Mouse (Mus musculus): Measurements from ENCODE around the gene Ptcra.
A peak's percentile ranks its signal among the peaks of the same experiment; 100 is the strongest.
"Not testable (repeated sequence)": the region's sequence is repeated elsewhere in the genome, so short reads cannot be mapped to it uniquely, and the experiment has no call there.

Gene Ptcra

GRCm38 (mm10) chr17:46763544-46763943 is at the start of gene Ptcra:
Gene Ptcra (minus strand): TSS chr17:46763712.
- no peak for DNase-seq (ENCODE audit: low spot score)

- DNase-seq (ENCODE audit: low spot score) = no peak
Observed at GRCm38 (mm10) chr17:46812442-46812841, 48.9 kb upstream of the Ptcra start.

- no peak for DNase-seq (ENCODE audit: low spot score)
Observed at GRCm38 (mm10) chr17:46810672-46811071, 47.2 kb upstream of the Ptcra start.

GRCm38 (mm10) chr17:46809131-46809830 is 45.8 kb upstream of the Ptcra start:
- peak; percentile 68 for DNase-seq (ENCODE audit: low spot score)

GRCm38 (mm10) chr17:46808376-46808775 is 44.9 kb upstream of the Ptcra start:
- DNase-seq (ENCODE audit: low spot score) = no peak

- DNase-seq (ENCODE audit: low spot score) = no peak
Observed at GRCm38 (mm10) chr17:46801761-46802160, 38.2 kb upstream of the Ptcra start.

- DNase-seq (ENCODE audit: low spot score) = no peak
Observed at GRCm38 (mm10) chr17:46799680-46800079, 36.2 kb upstream of the Ptcra start.

- DNase-seq (ENCODE audit: low spot score) = no peak
Observed at GRCm38 (mm10) chr17:46797386-46797785, 33.9 kb upstream of the Ptcra start.

GRCm38 (mm10) chr17:46796743-46797142 is 33.2 kb upstream of the Ptcra start:
- no peak for DNase-seq (ENCODE audit: low spot score)

GRCm38 (mm10) chr17:46792963-46793362 is 29.5 kb upstream of the Ptcra start:
- no peak for DNase-seq (ENCODE audit: low spot score)

- not testable (repeated sequence) for DNase-seq (ENCODE audit: low spot score)
Observed at GRCm38 (mm10) chr17:46787974-46788373, 24.5 kb upstream of the Ptcra start.

GRCm38 (mm10) chr17:46786952-46787351 is 23.4 kb upstream of the Ptcra start:
- no peak for DNase-seq (ENCODE audit: low spot score)

GRCm38 (mm10) chr17:46783222-46783565 is 19.7 kb upstream of the Ptcra start:
- no peak for DNase-seq (ENCODE audit: low spot score)

- peak; percentile 94 for DNase-seq (ENCODE audit: low spot score)
Observed at GRCm38 (mm10) chr17:46782341-46783221, 19.1 kb upstream of the Ptcra start, which contains the start of gene Rpl7l1. Gene Rpl7l1 (minus strand): TSS chr17:46782672.

GRCm38 (mm10) chr17:46781876-46782275 is 18.4 kb upstream of the Ptcra start:
- no peak for DNase-seq (ENCODE audit: low spot score)

GRCm38 (mm10) chr17:46776087-46776486 is 12.6 kb upstream of the Ptcra start:
- DNase-seq (ENCODE audit: low spot score) = no peak

- no peak for DNase-seq (ENCODE audit: low spot score)
Observed at GRCm38 (mm10) chr17:46775070-46775469, 11.6 kb upstream of the Ptcra start.

GRCm38 (mm10) chr17:46774131-46774472 is 10.6 kb upstream of the Ptcra start:
- DNase-seq (ENCODE audit: low spot score) = no peak

- DNase-seq (ENCODE audit: low spot score) = no peak
Observed at GRCm38 (mm10) chr17:46773278-46774130, 10.0 kb upstream of the Ptcra start.

- DNase-seq (ENCODE audit: low spot score) = peak; percentile 85
Observed at GRCm38 (mm10) chr17:46772404-46773277, 9.1 kb upstream of the Ptcra start, which contains the start of gene 2310039H08Rik. Gene 2310039H08Rik (plus strand): TSS chr17:46772635.

GRCm38 (mm10) chr17:46772038-46772403 is 8.5 kb upstream of the Ptcra start:
- no peak for DNase-seq (ENCODE audit: low spot score)

All from testis, postnatal 14 days (tissue).